Mouse (Mus musculus) hindbrain, embryonic 12.5 days (tissue): ENCODE results near the gene Serpina1a. TPM values are rescaled to one million over a fixed set of nuclear protein-coding genes. Genes with fewer than 3 reads are reported as not detected.
"Not testable (repeated sequence)": the region's sequence is repeated elsewhere in the genome, so short reads cannot be mapped to it uniquely, and the experiment has no call there.

ENCODE experiments used
- ATAC-seq: fragments of 200-750 bp; cut with Nextera tagmentation; 2 replicates; pipeline ENCODE4 v1.8.0; 2017; ENCODE audit warnings: moderate TSS enrichment; ENCODE audit not compliant: low FRiP score
- H3K27ac ChIP-seq: fragments of 300-500 bp; sonication (generic); 2 replicates; pipeline ENCODE4 v1.5.1; 2016; ENCODE audit warnings: mild to moderate bottlenecking
- H3K27me3 ChIP-seq: fragments of 300-500 bp; sonication (generic); 2 replicates; pipeline ENCODE4 v1.6.1; 2016; ENCODE audit warnings: mild to moderate bottlenecking
- H3K36me3 ChIP-seq: fragments of 300-500 bp; sonication (generic); 2 replicates; pipeline ENCODE4 v1.6.1; 2016; ENCODE audit warnings: mild to moderate bottlenecking
- H3K4me1 ChIP-seq: fragments of 300-500 bp; sonication (generic); 2 replicates; pipeline ENCODE4 v1.6.1; 2016
- H3K4me2 ChIP-seq: fragments of 300-500 bp; sonication (generic); replicated peaks from 2 replicates; pipeline ENCODE4 v1.6.1; 2016; ENCODE audit warnings: mild to moderate bottlenecking
- H3K4me3 ChIP-seq: fragments of 300-500 bp; sonication (generic); 2 replicates; pipeline ENCODE4 v1.5.1; 2016; ENCODE audit warnings: mild to moderate bottlenecking
- H3K9ac ChIP-seq: fragments of 300-500 bp; sonication (generic); 2 replicates; pipeline ENCODE4 v1.6.1; 2016; ENCODE audit warnings: mild to moderate bottlenecking, moderate library complexity
- H3K9me3 ChIP-seq: fragments of 300-500 bp; sonication (generic); replicated peaks from 2 replicates; pipeline ENCODE4 v1.6.1; 2016; ENCODE audit warnings: mild to moderate bottlenecking
- WGBS: fragments of 180-500 bp; shearing (Covaris S2); methylation state at CpG from one replicate; pipeline ENCODE4 v1.1.7; 2016; 5-methylcytosine and 5-hydroxymethylcytosine counted together
- polyA plus RNA-seq: library from polyadenylated mRNA; unstranded; fragments of >200 nt; fragmentation: Nextera tagmentation; extraction: Ambion mirVana; gene quantifications from 2 replicates; pipeline ENCODE4 v1.2.1, GENCODE M21; 2016

Gene Serpina1a
- polyA plus RNA-seq, 1 experiment from 2014 or later, result not detected

GRCm38 (mm10) chr12:103823826-103824225 lies 39.5 kb downstream of the Serpina1a start:
- not testable (repeated sequence) for H3K4me2 ChIP-seq, H3K27me3 ChIP-seq, H3K4me3 ChIP-seq, ATAC-seq, H3K4me1 ChIP-seq, H3K36me3 ChIP-seq, H3K27ac ChIP-seq, H3K9ac ChIP-seq, H3K9me3 ChIP-seq
- WGBS, result 82% methylated on average over 5 of the region's 5 CpGs

Other genes with a start within 250 kb of the Serpina1a start
- gene Serpina10, start 232.1 kb downstream of the Serpina1a start, polyA plus RNA-seq, result not detected in 2 replicates
- gene Serpina6, start 206.3 kb downstream of the Serpina1a start, polyA plus RNA-seq, result not detected in 2 replicates
- not detected in 2 replicates for gene Serpina16, start 187.4 kb downstream of the Serpina1a start, polyA plus RNA-seq
- gene Serpina1f, start 168.0 kb downstream of the Serpina1a start, polyA plus RNA-seq, result not detected in 2 replicates
- not detected in 2 replicates for gene Serpina1d, start 90.0 kb downstream of the Serpina1a start, polyA plus RNA-seq
- gene Serpina1b, start 33.2 kb downstream of the Serpina1a start, polyA plus RNA-seq, result not detected in 2 replicates
- not detected in 2 replicates for gene Serpina1c, start 41.3 kb upstream of the Serpina1a start, polyA plus RNA-seq
- not detected in 2 replicates for gene Serpina1e, start 95.4 kb upstream of the Serpina1a start, polyA plus RNA-seq
- not detected in 2 replicates for gene Serpina11, start 126.4 kb upstream of the Serpina1a start, polyA plus RNA-seq
- gene Serpina9, start 150.2 kb upstream of the Serpina1a start, polyA plus RNA-seq, result 0.08 TPM in 1 of 2 replicates, not detected in the other
- not detected in 2 replicates for gene Serpina12, start 180.9 kb upstream of the Serpina1a start, polyA plus RNA-seq
- gene Serpina5, start 237.6 kb upstream of the Serpina1a start, polyA plus RNA-seq, result not detected in 2 replicates
- not detected in 2 replicates for gene Serpina3a, start 249.2 kb upstream of the Serpina1a start, polyA plus RNA-seq